In genomic region chr7:144887672-144888071, GRCm38 (mm10) we compare ENCODE assay signal across 26 mouse cellular contexts. TPM values are rescaled to one million over a fixed set of nuclear protein-coding genes. Genes with fewer than 3 reads are reported as not detected.
DNase-seq lines count a peak whose midpoint lies in the region; ATAC-seq and TF ChIP-seq lines count a peak whose summit lies in the region.
"Had no signal": no experiment of that assay in that cellular context is flagged by ENCODE, and none has a peak within 500 bp of the region (broad histone marks: within the 10 kb centered on the region; RNA-seq: fewer than 3 reads in every experiment).

No protein-coding gene starts in this region.

- TF ChIP-seq EP300 in lung, postnatal 0 days (IDR thresholded peaks at IDR 0.05) = no peak

- intact Hi-C loops in gastrocnemius, adult 2 months (cut with DNase I) = no loop called here

- H3K27me3 ChIP-seq in intestine, postnatal 0 days (replicated peaks; ENCODE audit: control insufficient read depth, insufficient read depth, low read length) = no peaks in the 10 kb centered on the region; the same call in 1 of the 2 replicates
- H3K27me3 ChIP-seq in intestine, embryonic 16.5 days (replicated peaks; ENCODE audit: control insufficient read depth, insufficient read depth, low read length) = peaks cover 6% of the 10 kb centered on the region; the same call in 1 of the 2 replicates
- H3K27me3 ChIP-seq in lung, postnatal 0 days (replicated peaks; ENCODE audit: insufficient read depth, low read length) = no peaks in the 10 kb centered on the region

- TF ChIP-seq CTCF in intestine, postnatal 0 days (IDR thresholded peaks at IDR 0.05; ENCODE audit: low read depth) = peak; percentile 46
- peak; percentile 21; the same call in 1 of the 2 replicates for TF ChIP-seq CTCF in lung, postnatal 0 days (IDR thresholded peaks at IDR 0.05)
- no peak for TF ChIP-seq CTCF in lung, adult 2 months (IDR thresholded peaks at IDR 0.05; ENCODE audit: insufficient read depth, low read length)
- no peak for TF ChIP-seq CTCF in gastrocnemius, adult 2 months (IDR thresholded peaks at IDR 0.05)

- H3K4me1 ChIP-seq in intestine, postnatal 0 days (replicated peaks; ENCODE audit: control insufficient read depth, insufficient read depth, low read length) = no peaks in the 10 kb centered on the region
- no peaks in the 10 kb centered on the region for H3K4me1 ChIP-seq in intestine, embryonic 16.5 days (ENCODE audit: control insufficient read depth, insufficient read depth, low read length)
- H3K4me1 ChIP-seq in lung, postnatal 0 days (ENCODE audit: insufficient read depth, low read depth, low read length) = no peaks in the 10 kb centered on the region
- no peaks in the 10 kb centered on the region for H3K4me1 ChIP-seq in lung, adult 2 months (ENCODE audit: control insufficient read depth, insufficient read depth, low read length)
- H3K4me1 ChIP-seq: intestine, embryonic 15.5 days; neural tube, embryonic 13.5 days had no signal

- TF ChIP-seq POLR2A in lung, adult 2 months (IDR thresholded peaks at IDR 0.05; ENCODE audit: borderline replicate concordance, extremely low read depth, low read depth, low read length) = no peak

- H3K9ac ChIP-seq in intestine, postnatal 0 days (ENCODE audit: low read depth, low read length) = no peak overlapping the region
- no peak overlapping the region for H3K9ac ChIP-seq in intestine, embryonic 16.5 days (ENCODE audit: low read depth, low read length)
- H3K9ac ChIP-seq in lung, postnatal 0 days (replicated peaks; ENCODE audit: low read depth) = no peak overlapping the region
- H3K9ac ChIP-seq: hindbrain, embryonic 12.5 days; intestine, embryonic 15.5 days; limb, embryonic 15.5 days; neural tube, embryonic 13.5 days had no signal

- no peak overlapping the region for H3K4me2 ChIP-seq in intestine, postnatal 0 days (replicated peaks; ENCODE audit: low read depth)
- H3K4me2 ChIP-seq in intestine, embryonic 16.5 days (ENCODE audit: low read depth, low read length) = no peak overlapping the region
- no peak overlapping the region for H3K4me2 ChIP-seq in lung, postnatal 0 days (replicated peaks; ENCODE audit: low read depth, low read length)
- H3K4me2 ChIP-seq: hindbrain, embryonic 12.5 days; intestine, embryonic 15.5 days; limb, embryonic 15.5 days; neural tube, embryonic 13.5 days had no signal

- no peaks in the 10 kb centered on the region for H3K9me3 ChIP-seq in intestine, postnatal 0 days (ENCODE audit: control insufficient read depth)
- no peaks in the 10 kb centered on the region for H3K9me3 ChIP-seq in intestine, embryonic 16.5 days (ENCODE audit: control insufficient read depth, low read length)
- H3K9me3 ChIP-seq in lung, postnatal 0 days (ENCODE audit: low read length) = no peaks in the 10 kb centered on the region
- H3K9me3 ChIP-seq: forebrain, embryonic 10.5 days; hindbrain, embryonic 12.5 days; intestine, embryonic 15.5 days; limb, embryonic 15.5 days; midbrain, embryonic 10.5 days; neural tube, embryonic 13.5 days had no signal

- no peaks in the 10 kb centered on the region for H3K36me3 ChIP-seq in intestine, postnatal 0 days (ENCODE audit: control insufficient read depth, insufficient read depth)
- no peaks in the 10 kb centered on the region for H3K36me3 ChIP-seq in intestine, embryonic 16.5 days (ENCODE audit: control insufficient read depth, insufficient read depth, low read length)
- H3K36me3 ChIP-seq in lung, postnatal 0 days (ENCODE audit: insufficient read depth, low read length) = no peaks in the 10 kb centered on the region
- H3K36me3 ChIP-seq: forebrain, embryonic 10.5 days; hindbrain, embryonic 12.5 days; intestine, embryonic 15.5 days; limb, embryonic 15.5 days; midbrain, embryonic 10.5 days; neural tube, embryonic 13.5 days had no signal

- no peak for DNase-seq in lung, postnatal 0 days (ENCODE audit: low spot score)
- DNase-seq in lung, adult 2 months = no peak
- DNase-seq in neural tube, embryonic 10.5 days (ENCODE audit: extremely low spot score, low spot score) = no peak
- DNase-seq in gastrocnemius, adult 2 months = no peak
- DNase-seq: adrenal gland, postnatal 14 days; cerebellum, adult 9-10 months; gastrocnemius, postnatal 14 days; kidney, postnatal 14 days; thymus, postnatal 4 days had no signal

- H3K4me3 ChIP-seq in intestine, postnatal 0 days (ENCODE audit: low read depth, low read length) = no peak overlapping the region
- H3K4me3 ChIP-seq in intestine, embryonic 16.5 days (ENCODE audit: low read length) = no peak overlapping the region
- no peak overlapping the region for H3K4me3 ChIP-seq in lung, postnatal 0 days (ENCODE audit: low read depth, low read length)
- no peak overlapping the region for H3K4me3 ChIP-seq in lung, adult 2 months (replicated peaks; ENCODE audit: extremely low read depth, low read depth, low read length)
- H3K4me3 ChIP-seq in gastrocnemius, adult 2 months = no peak overlapping the region
- H3K4me3 ChIP-seq: forebrain, embryonic 10.5 days; hindbrain, embryonic 12.5 days; intestine, embryonic 15.5 days; limb, embryonic 15.5 days; midbrain, embryonic 10.5 days; neural tube, embryonic 13.5 days had no signal

- no peak for ATAC-seq in intestine, postnatal 0 days
- ATAC-seq in intestine, embryonic 16.5 days = no peak
- no peak for ATAC-seq in lung, postnatal 0 days
- ATAC-seq in common myeloid progenitor, adult 5-6 weeks (replicated peaks; ENCODE audit: low read depth, poor library complexity, severe bottlenecking) = peak; percentile 65; the same call in 1 of the 2 replicates
- ATAC-seq in erythroblast, adult 5-6 weeks (replicated peaks; ENCODE audit: low FRiP score, poor library complexity, severe bottlenecking) = no peak
- ATAC-seq: activated CD4-positive, CD25-positive, alpha-beta regulatory T cell, adult 4 months; intestine, embryonic 15.5 days had no signal

- no peak overlapping the region for H3K27ac ChIP-seq in intestine, postnatal 0 days (ENCODE audit: low read depth, low read length)
- no peak overlapping the region for H3K27ac ChIP-seq in intestine, embryonic 16.5 days (ENCODE audit: low read length)
- no peak overlapping the region for H3K27ac ChIP-seq in lung, postnatal 0 days (ENCODE audit: low read length)
- no peak overlapping the region for H3K27ac ChIP-seq in gastrocnemius, adult 2 months
- H3K27ac ChIP-seq: forebrain, embryonic 10.5 days; hindbrain, embryonic 12.5 days; intestine, embryonic 15.5 days; limb, embryonic 15.5 days; midbrain, embryonic 10.5 days; neural tube, embryonic 13.5 days had no signal

- WGBS in intestine, postnatal 0 days = 86% methylated on average over 2 of the region's 2 CpGs
- WGBS in intestine, embryonic 16.5 days = 81% methylated on average over 2 of the region's 2 CpGs
- WGBS in lung, postnatal 0 days = 78% methylated on average over 2 of the region's 2 CpGs
- 82% methylated on average over 2 of the region's 2 CpGs for WGBS in lung, adult 2 months

RNA-seq across cellular contexts. Expression of gene Fgf15, which starts 8.7 kb away (rescaled TPM):
- polyA plus RNA-seq in intestine, postnatal 0 days (2015; fragmentation: Nextera tagmentation; extraction: Ambion mirVana) = 51.7 and 76.9 TPM in 2 replicates
- 0.15 and 0.33 TPM in 2 replicates for polyA plus RNA-seq in intestine, embryonic 16.5 days (2015; fragmentation: Nextera tagmentation; extraction: Ambion mirVana)
- polyA plus RNA-seq in lung, postnatal 0 days (2015; fragmentation: Nextera tagmentation; extraction: Ambion mirVana) = not detected in 2 replicates
- polyA plus RNA-seq in lung, adult 2 months (2012; rRNA removed) = not detected in 2 replicates
- total RNA-seq in common myeloid progenitor, adult 5-6 weeks (2017) = not detected in 2 replicates
- total RNA-seq in erythroblast, adult 5-6 weeks (2015; ENCODE audit: low replicate concordance) = not detected in 2 replicates
- total RNA-seq in erythroblast, adult 5-6 weeks (2017; ENCODE audit: low replicate concordance) = not detected in 2 replicates
- not detected for total RNA-seq in gastrocnemius, adult 2 months (2021)
- total RNA-seq: adrenal gland, postnatal 14 days; gastrocnemius, postnatal 14 days; layer of hippocampus, postnatal 10 days; left cerebral cortex, postnatal 14 days; monocyte, adult 5-6 weeks had no signal
- polyA plus RNA-seq: activated CD4-positive, CD25-positive, alpha-beta regulatory T cell, adult 4 months; frontal cortex, adult 2 months; heart, postnatal 0 days; limb, embryonic 15.5 days had no signal

RNA-seq across cellular contexts. Expression of gene LTO1, which starts 27.2 kb away (rescaled TPM):
- 16.2 and 21.1 TPM in 2 replicates for polyA plus RNA-seq in intestine, postnatal 0 days (2015; fragmentation: Nextera tagmentation; extraction: Ambion mirVana)
- polyA plus RNA-seq in intestine, embryonic 16.5 days (2015; fragmentation: Nextera tagmentation; extraction: Ambion mirVana) = 22.7 and 24.4 TPM in 2 replicates
- polyA plus RNA-seq in lung, postnatal 0 days (2015; fragmentation: Nextera tagmentation; extraction: Ambion mirVana) = 20.3 and 23.3 TPM in 2 replicates
- 13.5 and 17.7 TPM in 2 replicates for polyA plus RNA-seq in lung, adult 2 months (2012; rRNA removed)
- total RNA-seq in common myeloid progenitor, adult 5-6 weeks (2017) = 42.8 and 51.7 TPM in 2 replicates
- total RNA-seq in erythroblast, adult 5-6 weeks (2015; ENCODE audit: low replicate concordance) = 1.2 and 7.5 TPM in 2 replicates
- 8.3 and 16.6 TPM in 2 replicates for total RNA-seq in erythroblast, adult 5-6 weeks (2017; ENCODE audit: low replicate concordance)
- total RNA-seq in gastrocnemius, adult 2 months (2021) = 1 to 10 TPM; 8.1 to 9.9 TPM

RNA-seq across cellular contexts. Expression of gene Fgf4, which starts 40.5 kb away (rescaled TPM):
- not detected in 2 replicates for polyA plus RNA-seq in intestine, postnatal 0 days (2015; fragmentation: Nextera tagmentation; extraction: Ambion mirVana)
- not detected in 2 replicates for polyA plus RNA-seq in intestine, embryonic 16.5 days (2015; fragmentation: Nextera tagmentation; extraction: Ambion mirVana)
- not detected in 2 replicates for polyA plus RNA-seq in lung, postnatal 0 days (2015; fragmentation: Nextera tagmentation; extraction: Ambion mirVana)
- not detected in 2 replicates for polyA plus RNA-seq in lung, adult 2 months (2012; rRNA removed)
- not detected in 2 replicates for total RNA-seq in common myeloid progenitor, adult 5-6 weeks (2017)
- total RNA-seq in erythroblast, adult 5-6 weeks (2015; ENCODE audit: low replicate concordance) = 1.7 TPM in 1 of 2 replicates, not detected in the other
- total RNA-seq in erythroblast, adult 5-6 weeks (2017; ENCODE audit: low replicate concordance) = not detected in 2 replicates
- total RNA-seq in gastrocnemius, adult 2 months (2021) = not detected
- total RNA-seq: adrenal gland, postnatal 14 days; layer of hippocampus, postnatal 10 days; left cerebral cortex, postnatal 14 days; monocyte, adult 5-6 weeks had no signal
- polyA plus RNA-seq: activated CD4-positive, CD25-positive, alpha-beta regulatory T cell, adult 4 months; C2C12; forebrain, embryonic 10.5 days; frontal cortex, adult 2 months; heart, postnatal 0 days; intestine, embryonic 15.5 days; midbrain, embryonic 10.5 days; neural tube, embryonic 13.5 days had no signal

RNA-seq across cellular contexts. Expression of gene Fgf3, which starts 49.8 kb away (rescaled TPM):
- not detected in 2 replicates for polyA plus RNA-seq in intestine, postnatal 0 days (2015; fragmentation: Nextera tagmentation; extraction: Ambion mirVana)
- polyA plus RNA-seq in intestine, embryonic 16.5 days (2015; fragmentation: Nextera tagmentation; extraction: Ambion mirVana) = not detected in 2 replicates
- polyA plus RNA-seq in lung, postnatal 0 days (2015; fragmentation: Nextera tagmentation; extraction: Ambion mirVana) = not detected in 2 replicates
- polyA plus RNA-seq in lung, adult 2 months (2012; rRNA removed) = not detected in 2 replicates
- 4.2 and 7.8 TPM in 2 replicates for total RNA-seq in common myeloid progenitor, adult 5-6 weeks (2017)
- 1.7 and 2.3 TPM in 2 replicates for total RNA-seq in erythroblast, adult 5-6 weeks (2015; ENCODE audit: low replicate concordance)
- 1.0 TPM in 1 of 2 replicates, not detected in the other for total RNA-seq in erythroblast, adult 5-6 weeks (2017; ENCODE audit: low replicate concordance)
- not detected for total RNA-seq in gastrocnemius, adult 2 months (2021)
- total RNA-seq: gastrocnemius, postnatal 14 days; layer of hippocampus, postnatal 10 days; monocyte, adult 5-6 weeks had no signal
- polyA plus RNA-seq: activated CD4-positive, CD25-positive, alpha-beta regulatory T cell, adult 4 months; C2C12; heart, postnatal 0 days; intestine, embryonic 15.5 days had no signal

RNA-seq across cellular contexts. Expression of gene Ccnd1, which starts 52.1 kb away (rescaled TPM):
- polyA plus RNA-seq in intestine, postnatal 0 days (2015; fragmentation: Nextera tagmentation; extraction: Ambion mirVana) = 41.5 and 42.9 TPM in 2 replicates
- 59.3 and 72.2 TPM in 2 replicates for polyA plus RNA-seq in intestine, embryonic 16.5 days (2015; fragmentation: Nextera tagmentation; extraction: Ambion mirVana)
- 68.4 and 75.5 TPM in 2 replicates for polyA plus RNA-seq in lung, postnatal 0 days (2015; fragmentation: Nextera tagmentation; extraction: Ambion mirVana)
- polyA plus RNA-seq in lung, adult 2 months (2012; rRNA removed) = 106 and 138 TPM in 2 replicates
- 15.9 and 18.0 TPM in 2 replicates for total RNA-seq in common myeloid progenitor, adult 5-6 weeks (2017)
- 1.2 and 1.5 TPM in 2 replicates for total RNA-seq in erythroblast, adult 5-6 weeks (2015; ENCODE audit: low replicate concordance)
- total RNA-seq in erythroblast, adult 5-6 weeks (2017; ENCODE audit: low replicate concordance) = 0.51 and 2.0 TPM in 2 replicates
- 1 to 10 TPM; 1.6 to 5.2 TPM for total RNA-seq in gastrocnemius, adult 2 months (2021)

Comparison
In these comparisons a context has a peak if more than half of its experiments do, and no peak if none do; other contexts are left out.
1. CTCF ChIP-seq: peak in intestine, postnatal 0 days (single experiment) and lung, postnatal 0 days (single experiment); none in lung, adult 2 months (single experiment) and gastrocnemius, adult 2 months (single experiment).
2. RNA of gene Fgf15, which starts 8.7 kb away (polyA plus RNA-seq): 51.7 to 76.9 TPM in intestine, postnatal 0 days; 0.15 to 0.33 TPM in intestine, embryonic 16.5 days, not detected in lung, postnatal 0 days and not detected in lung, adult 2 months; every median in the first group is over 10 times any median in the second.